Mouse (Mus musculus) inflammation-experienced regulatory T-cells, adult 6 months (primary cell): Measurements from ENCODE around the gene Arl15. TPM values are rescaled to one million over a fixed set of nuclear protein-coding genes. Genes with fewer than 3 reads are reported as not detected.
"Not testable (repeated sequence)": the region's sequence is repeated elsewhere in the genome, so short reads cannot be mapped to it uniquely, and the experiment has no call there.

Experiments
- ATAC-seq: one replicate; pipeline ENCODE4 v1.8.0; 2017
- polyA plus RNA-seq, 3 experiments: library from polyadenylated mRNA; unstranded; fragments of 100-300 nt; shearing (Covaris generic); gene quantifications; one replicate each; pipeline ENCODE4 v1.2.1; 2017

The Arl15 gene
- 10 to 100 TPM; 15.8 to 18.9 (median 16.6) TPM for polyA plus RNA-seq

GRCm38 (mm10) chr13:113794039-113794704 lies at the start of gene Arl15:
Gene Arl15 (plus strand): TSS chr13:113794505.
- ATAC-seq: peak; percentile 98

- ATAC-seq: no peak
Observed at GRCm38 (mm10) chr13:113745301-113745700, 49.0 kb upstream of the Arl15 start.

GRCm38 (mm10) chr13:113750766-113751165 lies 43.5 kb upstream of the Arl15 start:
- no peak for ATAC-seq

- ATAC-seq: no peak
Observed at GRCm38 (mm10) chr13:113754731-113755689, 39.3 kb upstream of the Arl15 start.

GRCm38 (mm10) chr13:113755779-113756178 lies 38.5 kb upstream of the Arl15 start:
- no peak for ATAC-seq

- ATAC-seq: no peak
Observed at GRCm38 (mm10) chr13:113761717-113762116, 32.6 kb upstream of the Arl15 start.

GRCm38 (mm10) chr13:113762766-113763516 lies 31.4 kb upstream of the Arl15 start:
- no peak for ATAC-seq

- ATAC-seq: no peak
Observed at GRCm38 (mm10) chr13:113765411-113765810, 28.9 kb upstream of the Arl15 start.

- ATAC-seq: no peak
Observed at GRCm38 (mm10) chr13:113769829-113770228, 24.5 kb upstream of the Arl15 start.

- ATAC-seq: no peak
Observed at GRCm38 (mm10) chr13:113770340-113770739, 24.0 kb upstream of the Arl15 start.

- ATAC-seq: no peak
Observed at GRCm38 (mm10) chr13:113771340-113771739, 23.0 kb upstream of the Arl15 start.

GRCm38 (mm10) chr13:113774799-113775198 lies 19.5 kb upstream of the Arl15 start:
- no peak for ATAC-seq

GRCm38 (mm10) chr13:113775244-113776140 lies 18.8 kb upstream of the Arl15 start:
- no peak for ATAC-seq

GRCm38 (mm10) chr13:113785803-113786202 lies 8.5 kb upstream of the Arl15 start:
- no peak for ATAC-seq

GRCm38 (mm10) chr13:113787136-113787535 lies 7.2 kb upstream of the Arl15 start:
- no peak for ATAC-seq

GRCm38 (mm10) chr13:113790016-113790415 lies 4.3 kb upstream of the Arl15 start:
- not testable (repeated sequence) for ATAC-seq

- peak; percentile 3 for ATAC-seq
Observed at GRCm38 (mm10) chr13:113793637-113794036, 668 bp upstream of the Arl15 start.

GRCm38 (mm10) chr13:113794705-113795655 lies 675 bp downstream of the Arl15 start:
- ATAC-seq: peak; percentile 1

GRCm38 (mm10) chr13:113797378-113797777 lies 3.1 kb downstream of the Arl15 start:
- ATAC-seq: no peak

GRCm38 (mm10) chr13:113799361-113799760 lies 5.1 kb downstream of the Arl15 start:
- no peak for ATAC-seq

- no peak for ATAC-seq
Observed at GRCm38 (mm10) chr13:113800246-113800645, 5.9 kb downstream of the Arl15 start.
